Mouse (Mus musculus) left cerebral cortex, adult 18-20 months (tissue): ENCODE measurements around the gene Arnt2. TPM values are rescaled to one million over a fixed set of nuclear protein-coding genes. Genes with fewer than 3 reads are reported as not detected.

ENCODE experiments used
- DNase-seq, 2 experiments: peaks; one replicate each; pipeline ENCODE4 v3.0.0; 2021 to 2022; ENCODE audit warnings: low spot score in 2 of 2, mixed read lengths in 1 of 2
- total RNA-seq, 2 experiments: library from RNA; stranded (reverse); gene quantifications; 2 replicates each; pipeline ENCODE4 v1.2.3; 2021

The Arnt2 gene
- total RNA-seq, 2 experiments from 2014 or later, result 250 to 252 TPM

DNA sequence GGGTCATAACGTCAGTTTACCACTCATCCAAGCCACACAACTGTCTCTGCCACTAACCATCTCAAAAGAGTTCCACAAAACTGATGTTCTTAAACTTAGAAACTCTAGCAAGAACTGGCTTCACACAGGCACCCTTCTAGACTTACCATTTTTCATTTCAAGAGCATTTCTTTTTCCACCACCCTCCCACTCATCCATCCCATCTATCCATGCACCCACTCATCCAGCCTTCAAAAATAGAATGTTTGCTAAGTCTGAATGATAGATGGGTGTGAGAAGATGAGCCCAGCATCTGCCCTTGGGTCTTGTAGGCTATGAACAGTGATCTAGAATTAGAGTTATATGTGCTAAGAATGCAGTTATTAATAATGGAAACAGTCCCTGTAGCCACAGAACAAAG is 109.7 kb downstream of the Arnt2 start:
- DNase-seq, result peak in 1 of 2 experiments; percentile 16

DNA sequence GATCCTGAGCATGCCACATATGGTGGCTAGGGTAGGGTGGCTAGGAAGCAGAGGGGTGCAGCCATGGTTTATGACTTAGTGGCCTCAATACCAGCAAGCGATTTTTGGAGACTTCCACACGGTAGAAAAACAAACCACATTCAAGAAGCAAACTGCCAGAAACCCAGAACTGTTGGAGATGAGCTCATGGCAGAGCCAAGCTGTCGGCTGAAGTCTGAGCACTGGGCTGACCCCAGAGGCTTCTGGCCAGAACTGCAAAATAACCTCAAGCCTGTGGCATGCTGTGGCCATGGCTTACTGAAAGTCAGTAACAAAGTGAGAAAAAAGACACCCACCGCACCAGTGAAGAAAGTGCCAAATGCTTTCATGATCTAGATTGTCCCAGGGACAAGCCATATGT is 110.4 kb downstream of the Arnt2 start:
- DNase-seq, result no peak

DNA sequence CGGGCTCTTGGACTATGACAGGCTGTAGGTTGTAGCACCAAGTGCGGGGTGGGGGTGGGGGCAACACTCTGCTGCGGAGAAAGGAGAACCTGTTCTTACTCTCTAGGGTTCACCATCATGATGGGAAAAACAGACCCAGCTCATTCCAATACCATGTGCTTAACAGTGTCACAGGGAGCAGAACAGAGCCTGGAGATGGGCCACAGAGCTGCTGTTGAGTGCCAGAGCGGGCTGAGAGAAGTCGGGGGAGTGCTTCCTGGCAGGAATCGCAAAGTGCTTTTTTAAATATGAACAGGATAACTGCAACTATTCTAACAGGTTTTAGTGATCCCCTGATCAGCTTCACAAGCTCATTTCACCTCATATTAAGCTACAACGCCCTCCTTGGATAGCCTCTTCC is 116.9 kb downstream of the Arnt2 start:
- no peak for DNase-seq

DNA sequence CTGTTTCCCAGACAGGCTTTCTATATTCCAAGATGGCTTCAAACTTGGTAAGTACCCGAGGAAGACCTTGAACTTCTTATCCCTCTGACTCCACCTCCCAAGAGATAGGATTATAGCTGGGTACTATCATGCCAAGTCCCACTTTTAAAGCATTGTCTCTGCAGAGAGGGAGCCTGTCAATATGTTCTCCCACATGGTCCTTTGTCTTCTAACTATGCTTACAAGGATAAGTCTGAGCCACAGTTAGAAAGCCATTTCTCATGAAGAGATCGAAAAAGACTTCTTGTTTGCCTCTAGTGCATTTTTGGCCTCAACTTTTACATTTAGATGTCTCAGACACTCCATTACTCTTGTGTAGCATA is 122.8 kb downstream of the Arnt2 start:
- DNase-seq, result no peak

DNA sequence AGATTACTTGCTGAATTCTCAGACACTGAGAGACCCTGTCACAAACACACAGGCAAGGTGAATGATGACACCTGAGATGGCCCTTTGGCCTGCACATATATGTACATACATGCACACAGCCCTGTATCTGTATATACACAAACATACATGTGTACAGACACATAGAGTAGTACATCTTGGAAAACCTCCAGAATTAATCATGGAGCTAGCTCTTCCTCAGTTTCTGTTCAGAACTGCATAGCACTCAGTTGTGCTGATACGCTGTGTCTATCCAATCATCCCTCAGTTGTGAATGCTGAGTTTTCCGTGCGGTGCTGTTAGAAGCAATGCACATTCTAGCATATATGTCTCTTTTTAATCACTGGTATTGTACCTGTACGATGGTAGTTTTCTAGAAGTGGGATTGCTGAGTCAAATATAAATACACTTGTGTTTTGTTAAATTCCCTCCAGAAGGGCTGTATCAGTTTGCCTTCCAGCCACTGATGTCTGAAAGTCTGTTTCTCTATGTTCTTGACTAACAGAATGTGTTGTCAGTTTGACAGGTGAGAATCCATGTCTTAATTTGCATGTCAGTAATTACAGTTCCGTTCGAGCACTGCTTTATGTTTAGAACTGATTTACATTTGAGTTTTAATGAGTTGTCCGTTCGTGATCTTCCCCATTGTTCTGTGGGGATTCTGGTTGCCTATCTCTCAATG is 123.3 kb downstream of the Arnt2 start:
- DNase-seq, result no peak

DNA sequence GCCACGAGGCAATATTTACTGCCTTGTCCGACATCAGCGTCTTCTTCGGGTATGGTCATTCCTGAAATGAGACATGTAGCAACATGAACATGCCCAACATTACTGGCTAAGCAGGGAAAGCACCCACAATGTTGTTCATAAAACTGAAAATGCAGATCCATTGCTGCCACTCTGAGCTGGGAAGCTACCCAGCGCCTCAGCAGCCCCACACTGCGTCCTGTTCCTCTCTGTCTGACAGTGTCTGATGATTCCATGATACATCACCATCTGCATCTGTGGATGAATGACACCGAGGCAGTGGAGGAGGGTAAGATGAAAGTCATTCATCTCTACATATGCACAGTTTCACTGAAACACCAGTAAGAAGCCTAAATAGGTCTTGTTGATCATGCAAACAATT is 124.2 kb downstream of the Arnt2 start:
- no peak for DNase-seq

DNA sequence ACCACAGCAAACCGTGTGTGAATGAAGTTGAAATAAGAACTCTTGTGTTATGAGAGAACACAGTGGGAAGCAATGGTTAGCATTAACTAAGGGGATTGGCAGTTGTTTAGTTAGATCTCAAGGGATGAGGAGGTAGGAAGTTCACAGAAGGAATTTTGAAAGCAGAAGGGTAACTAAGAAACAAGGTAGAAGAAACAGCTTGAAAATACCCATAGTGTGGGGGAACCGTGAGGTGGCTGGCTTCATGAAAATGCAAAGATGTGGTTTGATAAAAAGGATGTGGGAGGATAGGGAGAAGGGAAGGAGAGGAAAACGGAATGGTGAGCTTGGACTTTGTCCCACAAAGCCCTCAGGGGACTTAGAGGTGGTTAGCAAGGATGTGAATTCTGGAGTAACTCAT is 125.0 kb downstream of the Arnt2 start:
- DNase-seq, result no peak

DNA sequence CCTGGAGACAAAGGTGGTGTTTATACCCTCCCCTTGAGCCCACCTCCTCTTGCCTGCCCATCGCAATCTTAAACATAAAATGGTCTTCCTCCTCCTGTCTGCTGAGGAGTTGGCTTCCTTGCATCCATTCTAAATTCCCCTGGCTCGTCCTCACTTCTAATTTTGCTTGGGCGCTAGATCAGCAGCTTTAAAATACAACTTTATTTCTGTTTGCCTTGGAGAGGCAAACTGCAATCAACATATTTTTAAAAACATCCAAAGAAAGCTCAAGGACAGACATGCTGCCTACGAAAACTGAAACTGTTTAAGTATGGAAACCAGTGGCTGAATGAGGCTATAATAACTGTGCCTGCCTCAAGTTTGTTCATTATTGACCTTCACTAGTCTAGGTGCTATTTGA is 127.7 kb downstream of the Arnt2 start:
- no peak for DNase-seq

DNA sequence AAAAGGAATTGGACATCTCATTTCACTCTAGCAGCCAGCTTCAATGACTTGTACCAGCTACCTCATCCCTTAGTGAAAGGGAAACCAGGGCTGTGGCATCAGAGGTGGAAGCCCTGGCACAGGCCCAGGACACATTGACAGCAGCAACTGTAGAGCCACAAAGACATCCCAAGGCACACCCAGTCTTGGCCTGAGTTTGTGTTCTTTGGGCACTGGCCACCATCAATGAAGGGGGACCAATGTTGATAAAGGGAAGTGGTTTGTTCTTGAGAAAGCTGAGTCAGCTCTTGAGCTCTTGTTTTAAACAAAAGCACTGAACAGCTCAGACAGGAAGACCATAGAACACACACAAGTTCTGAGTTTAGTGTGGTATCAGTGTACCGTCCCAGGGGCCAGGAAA is 130.7 kb downstream of the Arnt2 start:
- no peak for DNase-seq

DNA sequence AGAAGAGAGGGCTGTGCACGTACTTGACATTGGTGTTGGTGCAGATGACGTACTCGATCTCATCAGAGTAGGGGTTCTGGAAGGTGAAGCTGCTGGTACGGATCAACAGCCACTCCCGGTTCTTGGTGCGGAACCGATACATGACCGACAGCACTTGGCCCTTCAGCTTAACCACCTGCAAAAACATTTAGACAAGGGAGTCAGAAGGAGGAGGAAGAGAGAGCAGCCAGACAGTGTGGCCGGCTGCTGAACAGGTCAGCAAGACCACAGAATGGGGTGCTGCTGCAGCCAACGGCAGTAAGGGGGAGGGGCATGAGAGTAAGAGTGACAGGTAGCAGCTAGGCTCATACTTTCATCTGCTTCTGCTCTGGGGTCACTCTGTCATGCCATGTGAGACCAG is 134.7 kb downstream of the Arnt2 start:
- DNase-seq, result no peak

DNA sequence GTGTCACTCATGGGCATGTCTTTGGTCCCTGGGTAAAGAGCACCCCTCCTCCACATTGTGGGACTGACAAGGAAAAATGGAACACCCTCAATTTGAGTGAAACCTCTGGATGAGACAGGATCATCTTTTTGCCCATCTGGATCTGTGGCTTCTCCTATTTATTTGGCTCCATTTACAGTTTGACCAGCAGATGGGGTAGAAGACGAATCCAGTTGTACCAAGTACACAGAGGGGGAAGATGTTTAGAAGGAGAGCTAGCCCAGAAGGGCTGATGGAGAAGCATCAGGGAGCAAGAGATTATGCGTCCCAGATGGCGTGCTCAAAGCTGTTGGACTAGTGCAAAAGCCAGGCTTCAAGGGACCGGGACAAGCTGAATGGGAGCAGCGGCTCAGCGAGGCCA is 136.0 kb downstream of the Arnt2 start:
- no peak for DNase-seq

DNA sequence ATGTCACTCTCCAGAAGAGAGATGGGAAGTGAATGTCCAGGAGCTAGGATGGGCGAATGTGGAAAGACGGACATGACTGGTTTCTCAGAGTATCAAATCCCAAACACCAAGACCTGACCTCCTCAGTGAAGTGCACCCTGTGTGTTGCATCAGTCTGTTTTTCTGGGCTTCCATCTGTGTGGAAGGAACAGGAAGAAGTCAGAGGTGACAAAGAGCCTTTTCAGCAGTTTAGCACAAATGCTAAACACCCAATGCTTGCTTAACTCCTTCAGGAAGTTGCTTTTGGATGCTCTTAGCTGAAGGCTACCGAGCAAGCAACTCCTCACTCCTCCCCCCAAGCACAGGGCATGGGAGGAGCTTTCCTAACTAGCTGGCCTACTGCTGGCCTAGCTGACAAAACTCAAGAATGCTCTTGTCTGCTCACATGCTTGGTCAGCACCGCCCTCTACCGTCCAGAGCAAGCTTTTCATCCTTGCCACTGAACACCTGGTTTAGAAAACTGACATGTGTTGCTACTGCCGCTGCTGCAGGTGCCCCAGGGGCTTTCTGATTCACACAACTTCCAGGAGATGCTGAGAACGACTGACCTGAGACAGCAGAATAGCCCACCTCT is 137.7 kb downstream of the Arnt2 start:
- DNase-seq, result peak; percentile 66 to 70

DNA sequence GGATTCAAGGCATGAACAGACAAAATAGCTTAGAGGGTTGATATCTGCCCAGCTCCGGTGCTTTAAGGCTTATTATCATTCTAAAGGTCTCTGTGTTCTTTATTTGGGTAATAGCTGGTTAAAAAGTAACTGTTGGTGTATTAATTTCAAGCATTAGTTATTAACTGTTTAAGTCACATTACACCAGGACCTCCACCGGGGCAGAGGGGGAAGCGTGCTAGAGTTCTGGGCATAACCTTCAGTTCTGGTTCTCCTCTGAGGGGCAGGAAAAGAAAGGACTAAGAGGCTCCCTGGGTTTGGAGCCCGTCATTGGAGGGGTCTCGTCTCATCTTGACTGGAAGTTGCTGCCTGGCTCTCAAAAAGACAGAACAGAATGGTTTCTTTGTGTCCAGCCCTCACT is 138.5 kb downstream of the Arnt2 start:
- DNase-seq, result no peak

DNA sequence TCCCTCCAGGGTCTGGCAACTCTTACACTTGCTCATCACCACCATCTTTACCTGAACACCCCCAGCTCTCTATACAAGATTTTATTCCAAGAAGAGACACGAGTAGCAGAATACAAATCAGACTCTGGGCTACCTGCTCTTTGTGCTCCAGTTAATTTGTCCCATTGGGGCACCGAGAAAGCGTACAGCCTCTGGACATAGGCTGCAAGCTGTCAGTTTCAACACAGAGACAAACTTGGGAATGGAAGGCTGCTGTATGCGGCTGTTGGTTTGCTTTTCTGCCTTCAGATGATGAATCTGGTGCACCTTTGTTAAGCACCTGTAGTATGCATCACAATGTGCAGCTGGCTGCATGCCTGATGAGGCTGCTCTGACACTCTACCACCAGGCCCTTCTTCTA is 146.5 kb downstream of the Arnt2 start:
- no peak for DNase-seq

DNA sequence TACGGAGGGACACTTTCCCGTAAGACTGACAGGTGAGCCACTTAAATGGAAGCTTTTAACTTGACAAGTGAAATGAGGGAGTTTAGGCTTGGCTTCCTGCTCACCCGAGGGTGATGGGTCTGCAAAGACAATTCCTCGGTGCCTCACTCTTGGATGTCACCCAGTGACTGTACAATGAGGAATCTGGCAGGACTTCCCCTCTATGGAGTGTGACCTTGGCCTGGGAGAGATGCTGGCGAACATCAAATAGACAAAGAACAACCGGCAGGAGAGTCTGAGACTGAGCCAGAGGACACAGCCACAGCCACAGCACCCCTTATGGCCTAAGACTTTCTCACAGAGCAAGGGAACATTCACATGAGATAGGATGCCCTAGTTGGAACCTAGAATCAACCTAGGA is 148.6 kb downstream of the Arnt2 start:
- DNase-seq, result no peak

DNA sequence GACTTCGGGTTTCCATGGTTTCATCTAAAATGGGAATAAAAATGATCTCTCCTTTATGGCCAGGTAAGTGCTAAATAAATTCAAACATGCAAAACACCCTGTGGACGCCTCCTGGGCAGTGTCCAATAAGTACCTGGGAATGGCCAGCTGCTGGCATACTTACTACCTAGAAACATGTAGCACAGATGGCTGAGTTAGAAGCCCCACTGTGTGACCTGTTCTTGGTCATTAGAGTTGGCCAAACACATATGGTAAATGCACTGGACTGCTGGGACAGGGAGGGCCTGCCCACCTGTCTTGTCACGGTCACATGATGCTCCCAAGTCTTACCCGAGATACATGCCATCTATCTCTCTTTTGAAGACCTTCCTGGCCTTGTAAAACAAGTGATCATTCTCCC is 149.6 kb downstream of the Arnt2 start:
- no peak for DNase-seq

DNA sequence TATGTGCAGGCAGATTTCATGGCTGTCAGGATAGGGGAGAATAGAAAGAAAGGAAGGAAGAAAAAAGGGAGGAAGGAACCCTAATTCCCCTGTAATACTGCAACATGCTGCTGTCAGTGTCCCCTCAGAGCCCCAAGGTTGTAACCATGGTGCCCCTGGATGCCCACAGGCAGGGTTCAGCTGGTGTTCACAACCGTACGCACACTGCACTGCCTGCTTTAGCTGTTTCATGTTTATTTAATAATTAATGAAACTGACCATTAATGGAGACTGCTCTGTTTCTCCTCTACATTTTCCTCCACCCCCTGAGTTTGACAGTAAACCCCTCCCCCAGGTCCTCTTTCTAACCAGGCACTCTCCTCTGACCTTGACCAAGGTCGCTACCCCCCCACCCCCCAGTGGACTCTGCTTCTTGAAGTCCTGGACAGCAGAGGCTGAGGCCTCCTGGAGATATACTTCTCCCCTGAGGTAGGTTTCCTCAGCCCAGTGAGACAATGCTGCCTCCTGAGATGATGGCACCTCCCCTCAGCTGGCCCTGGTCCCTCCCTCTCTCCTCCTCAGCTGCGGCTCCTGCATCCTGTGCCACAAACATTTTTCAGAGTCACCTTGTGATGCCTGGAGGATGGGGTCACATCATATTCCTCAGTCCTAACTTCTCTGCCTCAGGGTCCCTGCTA is 150.5 kb downstream of the Arnt2 start:
- DNase-seq, result no peak

DNA sequence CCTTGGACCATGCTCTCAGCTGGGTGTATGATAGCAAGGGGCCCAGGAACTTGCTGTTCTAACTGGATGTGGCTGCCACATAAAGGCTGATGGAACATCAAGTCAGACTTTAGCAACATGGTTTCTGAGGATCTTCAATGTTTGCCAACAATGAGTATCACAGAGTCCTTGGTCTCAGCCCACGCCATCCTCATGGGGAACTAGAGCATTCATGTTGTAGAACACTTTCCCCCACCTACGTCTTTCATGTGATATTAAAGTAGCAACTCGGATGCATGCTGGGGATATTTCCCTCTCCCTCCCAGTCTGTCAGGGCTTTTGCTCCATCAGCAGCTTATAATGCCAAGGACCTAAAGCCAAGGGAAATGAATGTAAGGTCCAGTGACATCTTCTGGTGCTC is 153.3 kb downstream of the Arnt2 start:
- no peak for DNase-seq

DNA sequence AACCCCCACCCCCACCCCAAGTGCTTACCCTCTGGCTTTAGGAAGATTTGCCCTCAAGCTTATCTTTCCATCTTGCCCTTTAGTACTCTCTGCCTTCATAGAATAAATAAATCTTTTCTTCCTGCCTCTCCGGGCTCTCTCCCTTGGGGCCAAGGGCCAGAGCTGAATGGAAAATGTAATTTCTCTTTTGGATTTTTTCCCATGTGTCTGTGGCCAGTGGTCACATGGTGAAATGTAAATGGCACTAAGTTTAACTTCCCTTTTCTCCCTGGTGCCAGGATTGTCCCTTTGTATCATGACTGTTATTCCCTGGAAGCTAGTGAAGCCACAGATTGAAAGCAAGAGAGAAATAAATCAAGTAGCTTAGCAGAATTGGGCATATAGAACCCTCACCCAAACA is 153.7 kb downstream of the Arnt2 start:
- DNase-seq, result no peak

DNA sequence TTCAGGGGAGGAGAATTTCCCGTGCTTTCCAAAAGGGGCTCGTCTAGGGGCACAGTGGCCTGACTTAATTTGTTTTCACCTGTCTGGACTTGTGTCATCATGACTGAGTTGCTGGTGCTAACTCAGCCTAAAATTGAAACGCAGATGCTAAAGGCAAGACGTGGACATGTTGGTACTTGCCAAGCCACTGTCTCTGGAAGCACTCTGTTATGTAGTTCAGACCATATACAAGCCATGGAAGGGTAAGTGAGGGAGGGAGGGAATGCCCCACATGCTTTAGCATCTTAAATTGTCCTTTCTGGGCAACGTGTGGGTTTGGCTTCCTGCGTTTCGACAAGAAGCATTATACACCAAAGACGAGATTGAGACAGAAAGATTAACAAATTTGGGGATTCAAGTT is 155.1 kb downstream of the Arnt2 start:
- DNase-seq, result no peak

DNA sequence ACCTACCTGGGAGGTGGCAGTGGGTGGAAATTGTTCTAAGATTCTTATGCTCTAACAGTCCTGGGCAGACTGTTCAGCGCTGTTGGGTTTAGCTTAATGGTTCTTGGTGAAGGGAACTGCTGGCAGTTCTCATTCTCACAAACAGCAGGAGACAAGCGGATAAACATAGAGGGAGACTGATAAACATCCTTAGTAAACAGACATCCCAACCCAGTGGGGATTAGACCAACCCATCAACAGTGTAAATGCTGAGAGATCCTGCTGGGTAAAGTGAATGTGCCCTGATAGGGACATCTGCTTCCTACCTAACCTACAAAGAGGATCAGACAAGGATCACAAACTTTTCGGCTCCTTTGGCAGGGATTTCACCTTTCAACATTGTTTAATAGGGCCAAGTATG is 155.7 kb downstream of the Arnt2 start:
- no peak for DNase-seq

DNA sequence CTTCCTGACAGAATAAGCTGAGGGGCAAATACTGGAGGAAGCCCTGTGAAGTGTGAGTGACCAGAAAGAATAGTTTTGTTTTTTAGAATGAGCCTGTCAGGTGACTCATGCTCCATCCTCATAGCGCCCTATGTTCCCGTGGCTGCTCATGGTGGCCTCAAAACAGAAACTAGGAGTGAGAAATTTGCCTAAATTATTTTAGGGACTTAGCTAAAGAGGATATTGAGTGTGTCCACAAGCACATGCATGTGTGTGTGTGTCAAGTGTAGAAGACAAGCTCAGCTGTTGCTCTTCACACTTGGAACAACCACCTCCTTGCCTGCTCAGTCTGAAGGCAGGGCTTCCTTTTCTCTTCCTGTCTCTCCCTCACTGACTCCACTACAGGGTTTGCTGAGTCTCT is 158.3 kb downstream of the Arnt2 start:
- no peak for DNase-seq

DNA sequence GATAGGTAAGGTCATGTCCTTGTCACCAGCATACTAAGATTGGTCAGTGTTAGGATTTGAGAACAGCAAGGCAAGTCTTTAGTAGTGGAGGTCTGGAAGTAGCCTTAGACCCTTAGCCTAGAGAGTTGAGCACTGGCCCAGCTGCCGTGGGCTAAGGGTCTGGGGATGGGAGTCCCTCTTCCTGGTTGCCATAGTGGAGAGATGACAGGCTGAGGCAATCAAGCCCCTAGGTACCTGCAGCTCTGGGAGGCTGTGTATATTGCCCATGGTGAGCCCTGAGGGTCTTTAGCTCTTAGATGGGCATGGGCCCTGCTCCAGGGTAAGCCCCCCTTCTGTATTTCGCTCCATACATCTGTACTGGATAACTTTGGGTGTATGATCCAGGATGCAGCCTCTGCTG is 159.2 kb downstream of the Arnt2 start:
- no peak for DNase-seq
